Mouse (Mus musculus) adrenal gland, postnatal 14 days (tissue): Measurements from ENCODE around the gene B9d1. TPM values are rescaled to one million over a fixed set of nuclear protein-coding genes. Genes with fewer than 3 reads are reported as not detected.

ENCODE experiments used
- DNase-seq: peaks from one replicate; pipeline ENCODE4 v3.0.0; 2021; ENCODE audit warnings: mixed read lengths
- total RNA-seq: library from RNA; stranded (reverse); gene quantifications from 2 replicates; pipeline ENCODE4 v1.2.3, GENCODE M21; 2021

B9d1 gene
- total RNA-seq, 1 experiment from 2014 or later: 15.3 TPM

- DNase-seq: no peak
Observed at GRCm38 (mm10) chr11:61541106-61541505, 36.2 kb downstream of the B9d1 start.

DNA sequence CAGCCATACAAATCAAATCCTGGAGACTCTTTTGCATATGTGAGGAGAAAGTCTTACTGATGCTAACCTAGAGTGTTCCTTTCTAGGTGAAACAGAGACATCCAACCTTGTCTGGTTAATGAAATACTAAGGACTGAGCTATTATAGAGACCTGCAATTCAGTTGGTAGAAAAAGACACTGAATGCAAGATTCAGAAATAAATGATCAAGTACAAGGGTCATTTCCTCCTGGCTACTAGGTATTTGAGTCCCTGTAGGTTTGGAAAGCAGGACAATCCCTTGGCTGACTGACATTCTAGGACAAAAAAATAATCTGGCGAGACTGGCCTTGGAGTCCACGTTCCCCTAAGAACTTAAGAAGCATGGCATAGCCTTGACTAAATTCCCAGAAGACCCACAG is 40.6 kb downstream of the B9d1 start:
- no peak for DNase-seq

DNA sequence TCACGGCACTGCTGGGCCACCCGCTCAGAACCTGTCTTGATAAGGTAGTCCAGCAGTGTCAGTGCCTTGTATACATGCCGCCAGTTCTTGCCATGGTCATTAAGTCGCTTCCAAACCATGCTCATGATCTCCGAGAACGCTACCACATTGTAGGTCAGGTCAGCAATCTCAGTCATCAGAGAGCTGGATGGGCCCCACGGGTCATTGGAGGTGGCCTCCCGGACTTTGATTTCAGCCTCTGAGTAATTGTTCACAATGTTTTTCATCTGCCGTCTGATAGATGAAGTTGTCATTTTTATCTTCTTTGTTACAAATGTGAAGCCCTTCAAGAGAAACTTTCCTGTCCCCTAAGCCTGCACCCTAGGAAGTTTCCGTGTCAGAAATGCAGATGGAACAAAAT is 41.5 kb downstream of the B9d1 start:
- DNase-seq: no peak

GRCm38 (mm10) chr11:61547710-61548109 is 42.8 kb downstream of the B9d1 start:
- DNase-seq: no peak

DNA sequence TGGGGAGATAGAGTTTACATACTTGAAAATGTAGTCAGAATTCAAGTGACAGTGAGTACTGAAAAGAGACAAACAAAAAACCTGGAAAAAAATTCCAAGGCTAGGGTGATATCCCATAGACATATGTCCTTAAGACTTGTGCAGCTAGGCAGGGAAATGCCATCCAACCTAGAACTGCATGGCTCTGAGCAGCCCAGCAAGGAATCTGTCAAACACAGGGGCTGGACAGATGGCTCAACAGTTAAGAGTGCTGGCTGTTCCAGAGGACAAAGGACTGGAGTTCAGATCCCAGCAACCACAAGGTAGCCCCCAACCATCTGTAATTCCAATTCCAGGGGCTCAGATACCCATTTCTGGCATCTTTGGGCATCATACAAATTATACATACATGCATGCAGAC is 45.7 kb downstream of the B9d1 start:
- DNase-seq: no peak

DNA sequence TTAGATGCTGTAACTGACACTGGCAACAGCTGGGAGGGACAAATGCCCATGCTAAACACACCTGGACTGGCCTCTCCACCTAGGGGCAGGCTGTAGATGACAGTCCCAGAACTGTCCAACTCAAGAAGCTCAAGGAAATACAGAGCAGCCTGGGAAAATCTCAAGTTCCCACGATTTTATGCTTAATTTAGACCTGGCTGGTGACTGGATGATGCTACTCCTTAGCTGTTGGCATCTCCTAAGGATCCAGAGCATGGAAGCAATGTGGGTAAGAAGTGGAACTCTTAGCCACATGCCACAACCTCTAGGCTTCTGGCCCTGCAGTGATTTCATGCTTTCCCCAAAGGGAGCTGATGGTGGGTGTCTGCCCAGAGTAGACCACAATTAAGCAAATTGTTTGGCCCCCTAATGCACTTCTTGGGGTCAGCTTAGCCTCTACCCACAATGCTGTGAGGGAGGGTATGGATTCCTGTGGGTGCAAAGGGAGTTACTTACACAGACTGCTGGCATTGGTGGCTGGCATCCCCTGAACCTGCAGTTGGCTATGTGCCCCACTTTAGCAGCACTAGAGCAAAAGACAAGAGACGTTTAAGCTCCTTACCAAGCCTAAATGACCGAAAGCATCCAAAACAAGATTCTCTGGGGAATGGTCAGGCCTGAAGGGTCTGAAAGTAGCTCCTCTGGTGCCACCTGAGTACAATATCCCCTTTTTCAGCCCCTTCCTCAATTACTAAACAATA is 48.2 kb downstream of the B9d1 start:
- DNase-seq: no peak

GRCm38 (mm10) chr11:61559572-61559971 is 54.6 kb downstream of the B9d1 start:
- DNase-seq: no peak

DNA sequence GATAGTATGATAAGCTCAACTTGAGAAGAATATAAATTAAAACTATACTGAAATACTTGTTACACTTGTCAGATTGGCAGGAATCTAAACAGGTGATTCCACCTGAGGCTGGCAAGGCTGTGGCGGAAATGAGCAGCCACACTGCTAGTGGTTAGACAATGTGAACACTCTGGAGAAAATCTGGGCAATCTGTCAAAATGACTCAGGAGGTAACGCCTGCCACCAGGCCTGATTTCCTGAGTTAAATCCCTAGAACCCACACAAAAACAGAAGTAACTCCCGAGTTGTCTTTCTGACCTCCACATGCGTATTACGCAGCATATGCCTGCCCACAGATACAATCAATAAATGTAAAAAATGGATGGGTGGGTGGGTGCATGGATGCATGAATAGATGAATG is 57.5 kb downstream of the B9d1 start:
- no peak for DNase-seq

Other genes with a start within 250 kb of the B9d1 start
- 53.2 and 58.0 TPM in 2 replicates for gene Aldh3a2, start 237.7 kb upstream of the B9d1 start, total RNA-seq
- not detected in 2 replicates for gene Slc47a2, start 162.3 kb upstream of the B9d1 start, total RNA-seq
- 1.7 and 6.8 TPM in 2 replicates for gene Slc47a1, start 126.8 kb upstream of the B9d1 start, total RNA-seq
- gene Rnf112, start 51.0 kb upstream of the B9d1 start, total RNA-seq: 1.2 and 2.1 TPM in 2 replicates
- 23.5 and 34.4 TPM in 2 replicates for gene Mfap4, start 19.7 kb upstream of the B9d1 start, total RNA-seq
- 16.7 and 20.0 TPM in 2 replicates for gene Mapk7, start 10.7 kb upstream of the B9d1 start, total RNA-seq
- gene Epn2, start 74.5 kb downstream of the B9d1 start, total RNA-seq: 35.2 and 38.7 TPM in 2 replicates
- gene Grap, start 148.1 kb downstream of the B9d1 start, total RNA-seq: 12.3 and 27.0 TPM in 2 replicates
- gene Fam83g, start 178.9 kb downstream of the B9d1 start, total RNA-seq: 0.85 and 1.1 TPM in 2 replicates
- gene Slc5a10, start 215.7 kb downstream of the B9d1 start, total RNA-seq: not detected in 2 replicates